Mouse (Mus musculus): ENCODE results near the gene Trim67.

Trim67 gene

GRCm38 (mm10) chr8:124795781-124796488 lies 3.0 kb downstream of the Trim67 start:
- no peak for DNase-seq

GRCm38 (mm10) chr8:124800542-124800941 lies 7.7 kb downstream of the Trim67 start:
- DNase-seq, result no peak

- DNase-seq, result no peak
These were observed 11.2 kb downstream of the Trim67 start for GRCm38 (mm10) chr8:124803824-124804702.

- DNase-seq, result no peak
These were observed 13.1 kb downstream of the Trim67 start for GRCm38 (mm10) chr8:124805990-124806389.

GRCm38 (mm10) chr8:124809419-124809818 lies 16.5 kb downstream of the Trim67 start:
- DNase-seq, result no peak

- DNase-seq, result peak; percentile 18 to 39
These were observed 17.2 kb downstream of the Trim67 start for GRCm38 (mm10) chr8:124810056-124810610.

- DNase-seq, result no peak
These were observed 17.9 kb downstream of the Trim67 start for GRCm38 (mm10) chr8:124810689-124811394.

- no peak for DNase-seq
These were observed 20.4 kb downstream of the Trim67 start for GRCm38 (mm10) chr8:124813326-124813725.

- DNase-seq, result no peak
These were observed 23.0 kb downstream of the Trim67 start for GRCm38 (mm10) chr8:124815870-124816269.

- no peak for DNase-seq
These were observed 24.0 kb downstream of the Trim67 start for GRCm38 (mm10) chr8:124816866-124817265.

- no peak for DNase-seq
These were observed 24.5 kb downstream of the Trim67 start for GRCm38 (mm10) chr8:124817361-124817760.

- no peak for DNase-seq
These were observed 26.8 kb downstream of the Trim67 start for GRCm38 (mm10) chr8:124819612-124820115.

GRCm38 (mm10) chr8:124820125-124820524 lies 27.2 kb downstream of the Trim67 start:
- no peak for DNase-seq

GRCm38 (mm10) chr8:124823497-124823896 lies 30.6 kb downstream of the Trim67 start:
- DNase-seq, result no peak

GRCm38 (mm10) chr8:124826658-124827057 lies 33.8 kb downstream of the Trim67 start:
- no peak for DNase-seq

GRCm38 (mm10) chr8:124827387-124827786 lies 34.5 kb downstream of the Trim67 start:
- peak; percentile 67 to 68 for DNase-seq

GRCm38 (mm10) chr8:124828561-124829240 lies 35.8 kb downstream of the Trim67 start:
- no peak for DNase-seq

- no peak for DNase-seq
These were observed 37.2 kb downstream of the Trim67 start for GRCm38 (mm10) chr8:124830050-124830449.

GRCm38 (mm10) chr8:124831531-124831930 lies 38.6 kb downstream of the Trim67 start:
- DNase-seq, result no peak

GRCm38 (mm10) chr8:124831941-124832340 lies 39.0 kb downstream of the Trim67 start:
- no peak for DNase-seq

- DNase-seq, result no peak
These were observed 40.7 kb downstream of the Trim67 start for GRCm38 (mm10) chr8:124833430-124834205.

Measured in B cell, adult 2 months (primary cell).